Mouse (Mus musculus): ENCODE measurements around the gene Nexmif. TPM values are rescaled to one million over a fixed set of nuclear protein-coding genes. Genes with fewer than 3 reads are reported as not detected.
A peak's percentile ranks its signal among the peaks of the same experiment; 100 is the strongest.
"Not testable (repeated sequence)": the region's sequence is repeated elsewhere in the genome, so short reads cannot be mapped to it uniquely, and the experiment has no call there.

Gene Nexmif
- polyA plus RNA-seq, 1 experiment from 2014 or later = 1.4 TPM

- not testable (repeated sequence) for ATAC-seq (ENCODE audit: low FRiP score, low TSS enrichment); H3K9me3 ChIP-seq (ENCODE audit: low read length); H3K27me3 ChIP-seq (ENCODE audit: insufficient read depth, low read length); H3K27ac ChIP-seq (ENCODE audit: low read length); H3K4me3 ChIP-seq (ENCODE audit: low read length); H3K4me1 ChIP-seq (ENCODE audit: insufficient read depth, low read length); H3K36me3 ChIP-seq (ENCODE audit: insufficient read depth, low read length); H3K4me2 ChIP-seq (replicated peaks; ENCODE audit: low read depth, low read length); H3K9ac ChIP-seq (replicated peaks; ENCODE audit: low read length)
- 56% methylated on average over 5 of the region's 5 CpGs for WGBS
These were observed 85.7 kb downstream of the Nexmif start for GRCm38 (mm10) chrX:104115266-104115665.

- no peak for ATAC-seq (ENCODE audit: low FRiP score, low TSS enrichment)
These were observed 86.4 kb downstream of the Nexmif start for GRCm38 (mm10) chrX:104114596-104114995.

GRCm38 (mm10) chrX:104054848-104055247 is 146.1 kb downstream of the Nexmif start:
- 55% methylated on average over 2 of the region's 2 CpGs for WGBS
- no peak overlapping the region for H3K27ac ChIP-seq (ENCODE audit: low read length)
- no peak for ATAC-seq (ENCODE audit: low FRiP score, low TSS enrichment)

More at GRCm38 (mm10) chrX:104114596-104114995, 86.4 kb downstream of the Nexmif start:
- Histone ChIP-seq H3K9ac (replicated peaks; ENCODE audit: low read length) (no peak overlapping the region), H3K4me3 (ENCODE audit: low read length) (no peak overlapping the region), H3K27me3 (ENCODE audit: insufficient read depth, low read length) (no peaks in the 10 kb centered on the region; the same call in 1 of the 2 replicates), H3K27ac (ENCODE audit: low read length) (no peak overlapping the region), H3K4me2 (replicated peaks; ENCODE audit: low read depth, low read length) (no peak overlapping the region), H3K36me3 (ENCODE audit: insufficient read depth, low read length) (no peaks in the 10 kb centered on the region), H3K4me1 (ENCODE audit: insufficient read depth, low read length) (no peaks in the 10 kb centered on the region), H3K9me3 (ENCODE audit: low read length) (no peaks in the 10 kb centered on the region)
- 57% methylated on average over 4 of the region's 4 CpGs for WGBS

GRCm38 (mm10) chrX:104040276-104040675 is 160.7 kb downstream of the Nexmif start:
- Histone ChIP-seq H3K4me1 (ENCODE audit: insufficient read depth, low read length) (no peaks in the 10 kb centered on the region), H3K9ac (replicated peaks; ENCODE audit: low read length) (no peak overlapping the region), H3K27me3 (ENCODE audit: insufficient read depth, low read length) (peaks cover 22% of the 10 kb centered on the region; the same call in 1 of the 2 replicates), H3K4me3 (ENCODE audit: low read length) (no peak overlapping the region), H3K9me3 (ENCODE audit: low read length) (no peaks in the 10 kb centered on the region), H3K36me3 (ENCODE audit: insufficient read depth, low read length) (no peaks in the 10 kb centered on the region), H3K27ac (ENCODE audit: low read length) (no peak overlapping the region), H3K4me2 (replicated peaks; ENCODE audit: low read depth, low read length) (no peak overlapping the region)
- no peak for ATAC-seq (ENCODE audit: low FRiP score, low TSS enrichment)

More at GRCm38 (mm10) chrX:104054848-104055247, 146.1 kb downstream of the Nexmif start:
- Histone ChIP-seq H3K4me3 (ENCODE audit: low read length) (no peak overlapping the region), H3K4me1 (ENCODE audit: insufficient read depth, low read length) (no peaks in the 10 kb centered on the region), H3K9me3 (ENCODE audit: low read length) (no peaks in the 10 kb centered on the region), H3K4me2 (replicated peaks; ENCODE audit: low read depth, low read length) (no peak overlapping the region), H3K27me3 (ENCODE audit: insufficient read depth, low read length) (no peaks in the 10 kb centered on the region), H3K9ac (replicated peaks; ENCODE audit: low read length) (no peak overlapping the region), H3K36me3 (ENCODE audit: insufficient read depth, low read length) (no peaks in the 10 kb centered on the region)

- Histone ChIP-seq H3K9ac (replicated peaks; ENCODE audit: low read length) (no peak overlapping the region), H3K4me1 (ENCODE audit: insufficient read depth, low read length) (no peaks in the 10 kb centered on the region), H3K4me2 (replicated peaks; ENCODE audit: low read depth, low read length) (no peak overlapping the region), H3K36me3 (ENCODE audit: insufficient read depth, low read length) (no peaks in the 10 kb centered on the region), H3K4me3 (ENCODE audit: low read length) (no peak overlapping the region), H3K27ac (ENCODE audit: low read length) (no peak overlapping the region), H3K9me3 (ENCODE audit: low read length) (no peaks in the 10 kb centered on the region), H3K27me3 (ENCODE audit: insufficient read depth, low read length) (peaks cover 2% of the 10 kb centered on the region; the same call in 1 of the 2 replicates)
- WGBS = 80% methylated on average over 5 of the region's 5 CpGs
- ATAC-seq (ENCODE audit: low FRiP score, low TSS enrichment) = no peak
These were observed 167.1 kb downstream of the Nexmif start for GRCm38 (mm10) chrX:104033843-104034242.

- WGBS = 51% methylated on average over 4 of the region's 4 CpGs
- no peaks in the 10 kb centered on the region for H3K4me1 ChIP-seq (ENCODE audit: insufficient read depth, low read length)
- peaks cover 6% of the 10 kb centered on the region; the same call in 1 of the 2 replicates for H3K27me3 ChIP-seq (ENCODE audit: insufficient read depth, low read length)
- no peaks in the 10 kb centered on the region for H3K36me3 ChIP-seq (ENCODE audit: insufficient read depth, low read length)
- H3K4me3 ChIP-seq (ENCODE audit: low read length) = no peak overlapping the region
- no peak for ATAC-seq (ENCODE audit: low FRiP score, low TSS enrichment)
- no peak overlapping the region for H3K9ac ChIP-seq (replicated peaks; ENCODE audit: low read length)
- no peak overlapping the region for H3K27ac ChIP-seq (ENCODE audit: low read length)
- H3K9me3 ChIP-seq (ENCODE audit: low read length) = no peaks in the 10 kb centered on the region
- H3K4me2 ChIP-seq (replicated peaks; ENCODE audit: low read depth, low read length) = no peak overlapping the region
These were observed 168.2 kb downstream of the Nexmif start for GRCm38 (mm10) chrX:104032756-104033155.

MicroRNAs within 50 kb of the gene (microRNA counts, 519-probe panel; counts per million panel counts)
- microRNA mmu-miR-672 = 2,528 counts per million, percentile 62 among the panel's probes with 10 or more counts

Small RNAs within 50 kb of the gene (microRNA-seq; reads per million reads assigned to microRNA genes)
- not detected for gene Gm24993
- 161 reads per million, percentile 61 among the genes with 10 or more reads in this experiment for gene Mir672

Other genes with a start within 250 kb of the Nexmif start
- 34.2 and 38.9 TPM in 2 replicates for gene Rlim, start 219.9 kb downstream of the Nexmif start, polyA plus RNA-seq (2015; fragmentation: Nextera tagmentation; extraction: Ambion mirVana)
- gene Abcb7, start 212.7 kb upstream of the Nexmif start, polyA plus RNA-seq (2015; fragmentation: Nextera tagmentation; extraction: Ambion mirVana) = 8.9 and 9.0 TPM in 2 replicates

Measured in kidney, embryonic 16.5 days (tissue).